In genomic region chr5:113120741-113121590, GRCm38 (mm10) we compare ENCODE assay signal across 12 mouse cellular contexts. TPM values are rescaled to one million over a fixed set of nuclear protein-coding genes. Genes with fewer than 3 reads are reported as not detected.
A peak's percentile ranks its signal among the peaks of the same experiment; 100 is the strongest.
DNase-seq lines count a peak whose midpoint lies in the region; ATAC-seq and TF ChIP-seq lines count a peak whose summit lies in the region.
"Had no signal": no experiment of that assay in that cellular context is flagged by ENCODE, and none has a peak within 500 bp of the region (broad histone marks: within the 10 kb centered on the region; RNA-seq: fewer than 3 reads in every experiment).

No protein-coding gene starts in this region.

- H3K9ac ChIP-seq in hindbrain, embryonic 13.5 days = peak overlapping the region; percentile 19; the same call in 1 of the 2 replicates
- H3K9ac ChIP-seq in hindbrain, embryonic 11.5 days (ENCODE audit: low read depth, low read length) = no peak overlapping the region
- no peak overlapping the region for H3K9ac ChIP-seq in neural tube, embryonic 12.5 days
- no peak overlapping the region; the same call in 1 of the 2 replicates for H3K9ac ChIP-seq in neural tube, embryonic 15.5 days (replicated peaks)
- H3K9ac ChIP-seq in stomach, postnatal 0 days (ENCODE audit: low read length) = peak overlapping the region; percentile 13; the same call in 1 of the 2 replicates

- peak; percentile 53; the same call in 1 of the 2 replicates for ATAC-seq in hindbrain, embryonic 13.5 days (ENCODE audit: low FRiP score)
- ATAC-seq in hindbrain, embryonic 11.5 days (ENCODE audit: low FRiP score) = no peak
- peak; percentile 29; the same call in 1 of the 2 replicates for ATAC-seq in neural tube, embryonic 12.5 days (ENCODE audit: low FRiP score, low read depth)
- ATAC-seq in neural tube, embryonic 15.5 days (ENCODE audit: low FRiP score) = no peak
- ATAC-seq in stomach, postnatal 0 days (ENCODE audit: low FRiP score, low TSS enrichment) = no peak

- no peaks in the 10 kb centered on the region for H3K9me3 ChIP-seq in hindbrain, embryonic 13.5 days
- no peaks in the 10 kb centered on the region for H3K9me3 ChIP-seq in hindbrain, embryonic 11.5 days (ENCODE audit: control insufficient read depth, low read length)
- H3K9me3 ChIP-seq in neural tube, embryonic 12.5 days = no peaks in the 10 kb centered on the region
- no peaks in the 10 kb centered on the region for H3K9me3 ChIP-seq in neural tube, embryonic 15.5 days (replicated peaks)
- H3K9me3 ChIP-seq in stomach, postnatal 0 days (ENCODE audit: control insufficient read depth, low read length) = no peaks in the 10 kb centered on the region
- H3K9me3 ChIP-seq: midbrain, embryonic 13.5 days had no signal

- TF ChIP-seq CTCF in stomach, postnatal 0 days (IDR thresholded peaks at IDR 0.05; ENCODE audit: low read depth) = no peak

- H3K4me2 ChIP-seq in hindbrain, embryonic 13.5 days = no peak overlapping the region
- no peak overlapping the region for H3K4me2 ChIP-seq in hindbrain, embryonic 11.5 days (replicated peaks; ENCODE audit: low read depth, low read length)
- peak overlapping the region; percentile 7; the same call in 1 of the 2 replicates for H3K4me2 ChIP-seq in neural tube, embryonic 12.5 days (replicated peaks)
- no peak overlapping the region for H3K4me2 ChIP-seq in neural tube, embryonic 15.5 days
- no peak overlapping the region for H3K4me2 ChIP-seq in stomach, postnatal 0 days (replicated peaks; ENCODE audit: low read depth)
- H3K4me2 ChIP-seq: midbrain, embryonic 13.5 days had no signal

- no peaks in the 10 kb centered on the region for H3K36me3 ChIP-seq in hindbrain, embryonic 13.5 days
- H3K36me3 ChIP-seq in hindbrain, embryonic 11.5 days (ENCODE audit: control insufficient read depth, insufficient read depth, low read length) = no peaks in the 10 kb centered on the region
- no peaks in the 10 kb centered on the region for H3K36me3 ChIP-seq in neural tube, embryonic 12.5 days
- no peaks in the 10 kb centered on the region for H3K36me3 ChIP-seq in neural tube, embryonic 15.5 days
- no peaks in the 10 kb centered on the region for H3K36me3 ChIP-seq in stomach, postnatal 0 days (ENCODE audit: control insufficient read depth, insufficient read depth, low read length)
- H3K36me3 ChIP-seq: midbrain, embryonic 13.5 days had no signal

- no peaks in the 10 kb centered on the region for H3K27me3 ChIP-seq in hindbrain, embryonic 13.5 days
- no peaks in the 10 kb centered on the region for H3K27me3 ChIP-seq in hindbrain, embryonic 11.5 days (ENCODE audit: control insufficient read depth, insufficient read depth, low read length)
- no peaks in the 10 kb centered on the region for H3K27me3 ChIP-seq in neural tube, embryonic 12.5 days (replicated peaks)
- no peaks in the 10 kb centered on the region for H3K27me3 ChIP-seq in neural tube, embryonic 15.5 days (replicated peaks)
- no peaks in the 10 kb centered on the region for H3K27me3 ChIP-seq in stomach, postnatal 0 days (ENCODE audit: control insufficient read depth, insufficient read depth, low read length)
- H3K27me3 ChIP-seq: midbrain, embryonic 13.5 days had no signal

- TF ChIP-seq EP300 in stomach, postnatal 0 days (optimal IDR thresholded peaks at IDR 0.05) = no peak

- no peak overlapping the region for H3K4me3 ChIP-seq in hindbrain, embryonic 13.5 days
- H3K4me3 ChIP-seq in hindbrain, embryonic 11.5 days (ENCODE audit: low read depth, low read length) = no peak overlapping the region
- H3K4me3 ChIP-seq in neural tube, embryonic 12.5 days = no peak overlapping the region
- H3K4me3 ChIP-seq in neural tube, embryonic 15.5 days (replicated peaks) = no peak overlapping the region
- no peak overlapping the region for H3K4me3 ChIP-seq in stomach, postnatal 0 days (ENCODE audit: low read depth, low read length)
- H3K4me3 ChIP-seq: midbrain, embryonic 13.5 days had no signal

- 35% methylated on average over 15 of the region's 15 CpGs for WGBS in hindbrain, embryonic 13.5 days
- WGBS in hindbrain, embryonic 11.5 days = 42% methylated on average over 15 of the region's 15 CpGs
- WGBS in neural tube, embryonic 12.5 days = 22% methylated on average over 15 of the region's 15 CpGs
- WGBS in neural tube, embryonic 15.5 days = 18% methylated on average over 15 of the region's 15 CpGs
- WGBS in stomach, postnatal 0 days = 25% methylated on average over 15 of the region's 15 CpGs

- peak; percentile 45 for DNase-seq in embryo, embryonic 10 days (ENCODE audit: low spot score)
- no peak for DNase-seq in embryo, embryonic 11 days
- no peak for DNase-seq in hindbrain, embryonic 11.5 days (ENCODE audit: low spot score)
- peak; percentile 25 for DNase-seq in stomach, postnatal 0 days (ENCODE audit: low spot score)
- no peak for DNase-seq in retina, postnatal 1 day
- DNase-seq: cerebellum, adult 9-11 months; left cerebral cortex, postnatal 4 days had no signal

- H3K4me1 ChIP-seq in hindbrain, embryonic 13.5 days (replicated peaks) = peaks cover 41% of the 10 kb centered on the region
- peaks cover 2% of the 10 kb centered on the region; the same call in 1 of the 2 replicates for H3K4me1 ChIP-seq in hindbrain, embryonic 11.5 days (replicated peaks; ENCODE audit: control insufficient read depth, insufficient read depth, low read length)
- peaks cover 30% of the 10 kb centered on the region for H3K4me1 ChIP-seq in neural tube, embryonic 12.5 days
- peaks cover 40% of the 10 kb centered on the region for H3K4me1 ChIP-seq in neural tube, embryonic 15.5 days
- H3K4me1 ChIP-seq in stomach, postnatal 0 days (replicated peaks; ENCODE audit: control insufficient read depth, insufficient read depth) = peaks cover 13% of the 10 kb centered on the region

- no peak overlapping the region for H3K27ac ChIP-seq in hindbrain, embryonic 13.5 days
- H3K27ac ChIP-seq in hindbrain, embryonic 11.5 days (ENCODE audit: low read depth, low read length) = no peak overlapping the region
- H3K27ac ChIP-seq in neural tube, embryonic 12.5 days = no peak overlapping the region
- H3K27ac ChIP-seq in neural tube, embryonic 15.5 days (replicated peaks) = no peak overlapping the region
- H3K27ac ChIP-seq in stomach, postnatal 0 days (replicated peaks) = peak overlapping the region; percentile 84

RNA-seq across cellular contexts. Expression of gene Crybb3, which starts 39.6 kb away (rescaled TPM):
- 0.31 and 0.68 TPM in 2 replicates for polyA plus RNA-seq in hindbrain, embryonic 13.5 days (2015; fragmentation: Nextera tagmentation; extraction: Ambion mirVana)
- 0.31 and 0.85 TPM in 2 replicates for polyA plus RNA-seq in hindbrain, embryonic 11.5 days (2014; fragmentation: Nextera tagmentation; extraction: Ambion mirVana)
- polyA plus RNA-seq in neural tube, embryonic 12.5 days (2016; fragmentation: Nextera tagmentation; extraction: Ambion mirVana) = 0.32 and 0.42 TPM in 2 replicates
- 1.2 and 1.5 TPM in 2 replicates for polyA plus RNA-seq in neural tube, embryonic 15.5 days (2015; fragmentation: Nextera tagmentation; extraction: Ambion mirVana)
- polyA plus RNA-seq in stomach, postnatal 0 days (2015; fragmentation: Nextera tagmentation; extraction: Ambion mirVana) = 0.52 and 0.64 TPM in 2 replicates

RNA-seq across cellular contexts. Expression of gene Crybb2, which starts 51.0 kb away (rescaled TPM):
- polyA plus RNA-seq in hindbrain, embryonic 13.5 days (2015; fragmentation: Nextera tagmentation; extraction: Ambion mirVana) = not detected in 2 replicates
- polyA plus RNA-seq in hindbrain, embryonic 11.5 days (2014; fragmentation: Nextera tagmentation; extraction: Ambion mirVana) = not detected in 2 replicates
- polyA plus RNA-seq in neural tube, embryonic 12.5 days (2016; fragmentation: Nextera tagmentation; extraction: Ambion mirVana) = not detected in 2 replicates
- polyA plus RNA-seq in neural tube, embryonic 15.5 days (2015; fragmentation: Nextera tagmentation; extraction: Ambion mirVana) = not detected in 2 replicates
- polyA plus RNA-seq in stomach, postnatal 0 days (2015; fragmentation: Nextera tagmentation; extraction: Ambion mirVana) = not detected in 2 replicates
- polyA plus RNA-seq: gonadal fat pad, adult 2 months; midbrain, embryonic 13.5 days had no signal

Comparison
In these comparisons a context has a peak if more than half of its experiments do, and no peak if none do; other contexts are left out.
1. DNase-seq: peak in embryo, embryonic 10 days (single experiment) and stomach, postnatal 0 days (single experiment); none in embryo, embryonic 11 days (single experiment), hindbrain, embryonic 11.5 days (single experiment) and retina, postnatal 1 day (single experiment).
2. ATAC-seq: peak in hindbrain, embryonic 13.5 days (single experiment) and neural tube, embryonic 12.5 days (single experiment); none in hindbrain, embryonic 11.5 days (single experiment), neural tube, embryonic 15.5 days (single experiment) and stomach, postnatal 0 days (single experiment).
3. H3K9ac ChIP-seq: peak in hindbrain, embryonic 13.5 days (single experiment) and stomach, postnatal 0 days (single experiment); none in hindbrain, embryonic 11.5 days (single experiment), neural tube, embryonic 12.5 days (single experiment) and neural tube, embryonic 15.5 days (single experiment).